In genomic region chr11:68228941-68229665, GRCm38 (mm10) we compare ENCODE assay signal across 11 mouse cellular contexts.
DNase-seq lines count a peak whose midpoint lies in the region; ATAC-seq lines count a peak whose summit lies in the region.
"Had no signal": no experiment of that assay in that cellular context is flagged by ENCODE, and none has a peak within 500 bp of the region (broad histone marks: within the 10 kb centered on the region; RNA-seq: fewer than 3 reads in every experiment).

No protein-coding gene starts in this region.

- H3K9me3 ChIP-seq in forebrain, embryonic 11.5 days (ENCODE audit: control insufficient read depth, low read length), result no peaks in the 10 kb centered on the region
- H3K9me3 ChIP-seq in forebrain, embryonic 12.5 days, result no peaks in the 10 kb centered on the region
- 0 out of 2 replicates have a peak, but pooled peaks cover 2% of the 10 kb centered on the region for H3K9me3 ChIP-seq in midbrain, embryonic 10.5 days (replicated peaks)
- no peaks in the 10 kb centered on the region for H3K9me3 ChIP-seq in midbrain, embryonic 16.5 days (replicated peaks; ENCODE audit: control insufficient read depth, low read length, poor library complexity, severe bottlenecking)
- no peaks in the 10 kb centered on the region for H3K9me3 ChIP-seq in forebrain, embryonic 16.5 days (ENCODE audit: control insufficient read depth, low read length)
- H3K9me3 ChIP-seq in neural tube, embryonic 13.5 days, result no peaks in the 10 kb centered on the region

- 0 out of 2 replicates have a peak overlapping the region, but pooled peaks have one; percentile 6 for H3K9ac ChIP-seq in forebrain, embryonic 11.5 days (ENCODE audit: low read length)
- H3K9ac ChIP-seq in forebrain, embryonic 12.5 days, result no peak overlapping the region
- no peak overlapping the region for H3K9ac ChIP-seq in midbrain, embryonic 16.5 days (ENCODE audit: low read depth, low read length)
- no peak overlapping the region for H3K9ac ChIP-seq in forebrain, embryonic 16.5 days (replicated peaks; ENCODE audit: low read depth, low read length)
- H3K9ac ChIP-seq in neural tube, embryonic 13.5 days, result no peak overlapping the region
- H3K9ac ChIP-seq: liver, embryonic 14.5 days had no signal

- no peaks in the 10 kb centered on the region for H3K36me3 ChIP-seq in forebrain, embryonic 11.5 days (ENCODE audit: control insufficient read depth, insufficient read depth, low read length)
- H3K36me3 ChIP-seq in forebrain, embryonic 12.5 days (replicated peaks), result no peaks in the 10 kb centered on the region
- peaks cover 46% of the 10 kb centered on the region for H3K36me3 ChIP-seq in midbrain, embryonic 10.5 days
- no peaks in the 10 kb centered on the region for H3K36me3 ChIP-seq in midbrain, embryonic 16.5 days (ENCODE audit: control insufficient read depth, insufficient read depth, low read length)
- no peaks in the 10 kb centered on the region for H3K36me3 ChIP-seq in forebrain, embryonic 16.5 days (ENCODE audit: control insufficient read depth, insufficient read depth)
- H3K36me3 ChIP-seq in neural tube, embryonic 13.5 days, result no peaks in the 10 kb centered on the region

- no peaks in the 10 kb centered on the region for H3K27me3 ChIP-seq in forebrain, embryonic 11.5 days (ENCODE audit: control insufficient read depth, insufficient read depth, low read length)
- H3K27me3 ChIP-seq in forebrain, embryonic 12.5 days, result peaks cover 15% of the 10 kb centered on the region; the same call in 1 of the 2 replicates
- H3K27me3 ChIP-seq in midbrain, embryonic 10.5 days (ENCODE audit: low read depth, poor library complexity, severe bottlenecking), result peaks cover 68% of the 10 kb centered on the region
- no peaks in the 10 kb centered on the region; the same call in 1 of the 2 replicates for H3K27me3 ChIP-seq in midbrain, embryonic 16.5 days (ENCODE audit: control insufficient read depth, insufficient read depth, low read depth, low read length)
- no peaks in the 10 kb centered on the region for H3K27me3 ChIP-seq in forebrain, embryonic 16.5 days (replicated peaks; ENCODE audit: control insufficient read depth, insufficient read depth, low read length)
- peaks cover 18% of the 10 kb centered on the region for H3K27me3 ChIP-seq in neural tube, embryonic 13.5 days

- H3K4me1 ChIP-seq in forebrain, embryonic 11.5 days (replicated peaks; ENCODE audit: control insufficient read depth, insufficient read depth, low read length), result peaks cover 16% of the 10 kb centered on the region; the same call in 1 of the 2 replicates
- H3K4me1 ChIP-seq in forebrain, embryonic 12.5 days, result peaks cover 32% of the 10 kb centered on the region
- H3K4me1 ChIP-seq in midbrain, embryonic 10.5 days, result peaks cover 61% of the 10 kb centered on the region
- no peaks in the 10 kb centered on the region; the same call in 1 of the 2 replicates for H3K4me1 ChIP-seq in midbrain, embryonic 16.5 days (ENCODE audit: control insufficient read depth, insufficient read depth, low read length)
- H3K4me1 ChIP-seq in forebrain, embryonic 16.5 days (replicated peaks; ENCODE audit: control insufficient read depth, insufficient read depth, low read length), result peaks cover 4% of the 10 kb centered on the region
- H3K4me1 ChIP-seq in neural tube, embryonic 13.5 days (replicated peaks), result peaks cover 30% of the 10 kb centered on the region

- no peak overlapping the region for H3K27ac ChIP-seq in forebrain, embryonic 11.5 days (ENCODE audit: low read depth, low read length)
- H3K27ac ChIP-seq in forebrain, embryonic 12.5 days, result no peak overlapping the region
- H3K27ac ChIP-seq in midbrain, embryonic 10.5 days (replicated peaks), result peak overlapping the region; percentile 73
- H3K27ac ChIP-seq in midbrain, embryonic 16.5 days (ENCODE audit: low read length), result no peak overlapping the region
- 0 out of 2 replicates have a peak overlapping the region, but pooled peaks have one; percentile 9 for H3K27ac ChIP-seq in forebrain, embryonic 16.5 days (ENCODE audit: low read length)
- 0 out of 2 replicates have a peak overlapping the region, but pooled peaks have one; percentile 20 for H3K27ac ChIP-seq in neural tube, embryonic 13.5 days (replicated peaks)
- H3K27ac ChIP-seq: liver, embryonic 14.5 days had no signal

- no peak for DNase-seq in forebrain, embryonic 11.5 days (ENCODE audit: low spot score)
- DNase-seq in midbrain, embryonic 10.5 days (ENCODE audit: low spot score), result no peak
- no peak for DNase-seq in natural killer cell, adult 2 months (ENCODE audit: low spot score in 2 of 2)
- DNase-seq in adrenal gland, postnatal 36 days, result no peak
- DNase-seq: cerebellum, adult 18-20 months had no signal

- 58% methylated on average over 18 of the region's 18 CpGs for WGBS in forebrain, embryonic 11.5 days
- 54% methylated on average over 18 of the region's 18 CpGs for WGBS in forebrain, embryonic 12.5 days
- 62% methylated on average over 18 of the region's 18 CpGs for WGBS in midbrain, embryonic 10.5 days
- WGBS in midbrain, embryonic 16.5 days, result 59% methylated on average over 18 of the region's 18 CpGs
- 52% methylated on average over 18 of the region's 18 CpGs for WGBS in forebrain, embryonic 16.5 days
- WGBS in neural tube, embryonic 13.5 days, result 52% methylated on average over 18 of the region's 18 CpGs

- no peak overlapping the region for H3K4me2 ChIP-seq in forebrain, embryonic 11.5 days (ENCODE audit: low read depth, low read length, severe bottlenecking)
- H3K4me2 ChIP-seq in forebrain, embryonic 12.5 days, result no peak overlapping the region
- no peak overlapping the region for H3K4me2 ChIP-seq in midbrain, embryonic 16.5 days (ENCODE audit: low read length)
- no peak overlapping the region for H3K4me2 ChIP-seq in forebrain, embryonic 16.5 days (ENCODE audit: low read length)
- H3K4me2 ChIP-seq in neural tube, embryonic 13.5 days, result no peak overlapping the region

- ATAC-seq in forebrain, embryonic 11.5 days (replicated peaks; ENCODE audit: low FRiP score), result no peak
- no peak for ATAC-seq in forebrain, embryonic 12.5 days (ENCODE audit: low FRiP score)
- ATAC-seq in midbrain, embryonic 16.5 days, result no peak
- no peak for ATAC-seq in forebrain, embryonic 16.5 days
- ATAC-seq in neural tube, embryonic 13.5 days (ENCODE audit: low read depth), result no peak

- H3K4me3 ChIP-seq in forebrain, embryonic 11.5 days (ENCODE audit: low read depth, low read length), result no peak overlapping the region
- no peak overlapping the region for H3K4me3 ChIP-seq in forebrain, embryonic 12.5 days (replicated peaks)
- no peak overlapping the region for H3K4me3 ChIP-seq in midbrain, embryonic 10.5 days
- no peak overlapping the region for H3K4me3 ChIP-seq in midbrain, embryonic 16.5 days (ENCODE audit: low read depth, low read length)
- H3K4me3 ChIP-seq in forebrain, embryonic 16.5 days (replicated peaks; ENCODE audit: low read length), result no peak overlapping the region
- no peak overlapping the region for H3K4me3 ChIP-seq in neural tube, embryonic 13.5 days
- H3K4me3 ChIP-seq: myocyte had no signal

Comparison
In these comparisons a context has a peak if more than half of its experiments do, and no peak if none do; other contexts are left out.
1. H3K27ac ChIP-seq: peak in midbrain, embryonic 10.5 days (single experiment), forebrain, embryonic 16.5 days (single experiment) and neural tube, embryonic 13.5 days (single experiment); none in forebrain, embryonic 11.5 days (single experiment), forebrain, embryonic 12.5 days (single experiment) and midbrain, embryonic 16.5 days (single experiment).